Mouse (Mus musculus): Measurements from ENCODE around the gene B4gat1. TPM values are rescaled to one million over a fixed set of nuclear protein-coding genes. Genes with fewer than 3 reads are reported as not detected.

B4gat1 gene
- polyA plus RNA-seq, 1 experiment from 2014 or later, result 36.2 TPM

DNA sequence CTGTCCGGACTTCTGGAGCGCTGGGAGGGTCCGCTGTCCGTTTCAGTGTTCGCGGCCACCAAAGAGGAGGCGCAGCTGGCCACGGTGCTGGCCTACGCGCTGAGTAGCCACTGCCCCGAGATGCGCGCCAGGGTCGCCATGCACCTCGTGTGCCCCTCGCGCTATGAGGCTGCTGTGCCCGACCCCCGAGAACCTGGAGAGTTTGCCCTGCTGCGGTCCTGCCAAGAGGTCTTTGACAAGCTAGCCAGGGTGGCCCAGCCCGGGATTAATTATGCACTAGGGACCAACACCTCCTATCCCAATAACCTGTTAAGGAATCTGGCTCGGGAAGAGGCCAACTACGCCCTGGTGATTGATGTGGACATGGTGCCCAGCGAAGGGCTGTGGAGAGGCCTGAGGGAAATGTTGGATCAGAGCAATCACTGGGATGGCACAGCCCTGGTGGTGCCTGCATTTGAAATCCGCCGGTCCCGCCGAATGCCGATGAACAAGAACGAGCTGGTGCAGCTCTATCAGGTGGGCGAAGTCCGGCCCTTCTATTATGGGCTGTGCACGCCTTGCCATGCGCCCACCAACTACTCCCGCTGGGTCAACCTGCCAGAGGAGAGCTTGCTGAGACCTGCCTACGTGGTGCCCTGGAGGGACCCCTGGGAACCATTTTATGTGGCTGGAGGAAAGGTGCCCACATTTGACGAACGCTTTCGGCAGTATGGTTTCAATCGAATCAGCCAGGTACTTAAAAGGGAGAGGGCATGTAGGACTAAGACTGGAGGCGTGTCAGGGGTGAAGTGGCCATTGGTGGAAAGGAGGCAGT, 882 bp downstream of the B4gat1 start:
- no peaks in the 10 kb centered on the region for H3K9me3 ChIP-seq
- peak overlapping the region; percentile 92 for H3K4me3 ChIP-seq
- peaks cover 20% of the 10 kb centered on the region for H3K36me3 ChIP-seq (replicated peaks)
- WGBS, result 13% methylated on average over 41 of the region's 41 CpGs
- peaks cover 57% of the 10 kb centered on the region for H3K4me1 ChIP-seq
- DNase-seq (ENCODE audit: extremely low spot score, low spot score), result no peak
- H3K27me3 ChIP-seq (ENCODE audit: poor library complexity, severe bottlenecking), result peaks cover 11% of the 10 kb centered on the region
- peak overlapping the region; percentile 94 for H3K27ac ChIP-seq

GRCm38 (mm10) chr19:5040862-5041523, 2.4 kb downstream of the B4gat1 start, which contains the start of gene Brms1:
Gene Brms1, plus strand, starts transcription at chr19:5041354.
- DNase-seq (ENCODE audit: extremely low spot score, low spot score), result peak; percentile 94
- H3K27me3 ChIP-seq (ENCODE audit: poor library complexity, severe bottlenecking), result peaks cover 11% of the 10 kb centered on the region
- WGBS, result 10% methylated on average over 40 of the region's 40 CpGs
- peaks cover 32% of the 10 kb centered on the region for H3K36me3 ChIP-seq (replicated peaks)
- H3K27ac ChIP-seq, result peak within 1 kb of the TSS; percentile 84
- H3K4me1 ChIP-seq, result peaks cover 56% of the 10 kb centered on the region
- no peaks in the 10 kb centered on the region for H3K9me3 ChIP-seq
- peak within 1 kb of the TSS; percentile 92 for H3K4me3 ChIP-seq

GRCm38 (mm10) chr19:5041588-5041987, 3.0 kb downstream of the B4gat1 start:
- 3% methylated on average over 16 of the region's 16 CpGs for WGBS
- DNase-seq (ENCODE audit: extremely low spot score, low spot score), result no peak
- Histone ChIP-seq H3K36me3 (replicated peaks) (peaks cover 38% of the 10 kb centered on the region), H3K27me3 (ENCODE audit: poor library complexity, severe bottlenecking) (peaks cover 11% of the 10 kb centered on the region), H3K4me1 (peaks cover 53% of the 10 kb centered on the region), H3K4me3 (peak overlapping the region; percentile 92), H3K27ac (peak overlapping the region; percentile 84), H3K9me3 (no peaks in the 10 kb centered on the region)

DNA sequence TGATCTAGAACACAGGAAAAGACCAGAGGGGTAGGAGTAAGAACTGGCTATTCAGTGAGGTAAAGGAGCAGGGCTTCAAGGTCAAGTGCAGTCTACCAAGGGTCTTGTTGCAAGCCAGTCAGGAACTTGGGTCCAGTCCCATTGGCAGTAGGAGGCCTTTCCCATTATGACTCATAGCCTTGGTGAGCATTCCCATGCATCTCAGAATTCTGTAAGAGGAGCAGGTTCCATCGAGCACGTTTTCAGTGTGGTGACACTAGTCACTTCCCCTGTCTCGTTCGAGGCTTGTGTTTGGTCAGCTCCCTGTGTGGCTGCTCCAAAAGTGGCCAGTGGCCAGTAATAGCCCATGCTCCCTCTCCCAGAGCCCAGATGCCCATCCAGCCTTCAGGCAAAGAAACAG, 6.9 kb downstream of the B4gat1 start:
- DNase-seq (ENCODE audit: extremely low spot score, low spot score), result no peak
- 79% methylated on average over 4 of the region's 4 CpGs for WGBS
- no peak overlapping the region for H3K27ac ChIP-seq
- no peak overlapping the region for H3K4me3 ChIP-seq
- H3K4me1 ChIP-seq, result peaks cover 39% of the 10 kb centered on the region
- H3K27me3 ChIP-seq (ENCODE audit: poor library complexity, severe bottlenecking), result peaks cover 7% of the 10 kb centered on the region
- peaks cover 71% of the 10 kb centered on the region for H3K36me3 ChIP-seq (replicated peaks)
- H3K9me3 ChIP-seq, result no peaks in the 10 kb centered on the region

GRCm38 (mm10) chr19:5048138-5049056, 9.8 kb downstream of the B4gat1 start:
- DNase-seq (ENCODE audit: extremely low spot score, low spot score), result no peak
- Histone ChIP-seq H3K9me3 (no peaks in the 10 kb centered on the region), H3K36me3 (replicated peaks) (peaks cover 63% of the 10 kb centered on the region), H3K4me3 (no peak overlapping the region), H3K27me3 (ENCODE audit: poor library complexity, severe bottlenecking) (peaks cover 35% of the 10 kb centered on the region), H3K27ac (no peak overlapping the region; the same call in 1 of the 2 replicates), H3K4me1 (peaks cover 39% of the 10 kb centered on the region)
- 86% methylated on average over 14 of the region's 14 CpGs for WGBS

DNA sequence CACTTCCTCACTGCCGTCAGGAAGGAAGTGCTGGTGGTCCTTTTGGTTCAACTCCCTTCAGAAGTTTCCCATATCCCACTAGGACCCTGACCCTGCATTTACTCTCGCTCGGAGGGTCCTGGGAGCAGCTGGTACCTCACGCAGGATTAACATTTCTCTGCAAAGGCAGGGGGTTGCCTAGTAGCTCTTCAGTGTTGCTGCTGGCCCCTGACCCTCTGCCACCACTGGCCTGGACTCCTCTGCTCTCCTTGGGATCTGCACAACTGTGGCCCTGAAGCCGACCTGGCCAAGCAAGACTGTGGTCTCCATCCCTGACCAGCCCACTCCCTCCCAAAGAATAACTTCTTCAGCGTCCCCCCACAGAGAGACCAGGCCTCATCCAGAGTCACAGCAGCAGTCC, 10.7 kb downstream of the B4gat1 start:
- Histone ChIP-seq H3K27me3 (ENCODE audit: poor library complexity, severe bottlenecking) (peaks cover 42% of the 10 kb centered on the region), H3K4me3 (no peak overlapping the region)

GRCm38 (mm10) chr19:5050047-5050905, 11.7 kb downstream of the B4gat1 start, which contains the start of gene Rin1:
Gene Rin1, plus strand, starts transcription at chr19:5050481.
- peak; percentile 66 for DNase-seq (ENCODE audit: extremely low spot score, low spot score)
- H3K27ac ChIP-seq, result peak within 1 kb of the TSS; percentile 69
- no peaks in the 10 kb centered on the region for H3K9me3 ChIP-seq
- H3K4me3 ChIP-seq, result peak within 1 kb of the TSS; percentile 37
- 15% methylated on average over 14 of the region's 14 CpGs for WGBS
- peaks cover 46% of the 10 kb centered on the region for H3K27me3 ChIP-seq (ENCODE audit: poor library complexity, severe bottlenecking)
- peaks cover 46% of the 10 kb centered on the region for H3K36me3 ChIP-seq (replicated peaks)
- peaks cover 43% of the 10 kb centered on the region for H3K4me1 ChIP-seq

More for the DNA sequence above, 10.7 kb downstream of the B4gat1 start:
- H3K9me3 ChIP-seq, result no peaks in the 10 kb centered on the region
- no peak overlapping the region for H3K27ac ChIP-seq
- peaks cover 53% of the 10 kb centered on the region for H3K36me3 ChIP-seq (replicated peaks)
- no peak for DNase-seq (ENCODE audit: extremely low spot score, low spot score)
- WGBS, result 72% methylated on average over 6 of the region's 6 CpGs
- peaks cover 43% of the 10 kb centered on the region for H3K4me1 ChIP-seq

DNA sequence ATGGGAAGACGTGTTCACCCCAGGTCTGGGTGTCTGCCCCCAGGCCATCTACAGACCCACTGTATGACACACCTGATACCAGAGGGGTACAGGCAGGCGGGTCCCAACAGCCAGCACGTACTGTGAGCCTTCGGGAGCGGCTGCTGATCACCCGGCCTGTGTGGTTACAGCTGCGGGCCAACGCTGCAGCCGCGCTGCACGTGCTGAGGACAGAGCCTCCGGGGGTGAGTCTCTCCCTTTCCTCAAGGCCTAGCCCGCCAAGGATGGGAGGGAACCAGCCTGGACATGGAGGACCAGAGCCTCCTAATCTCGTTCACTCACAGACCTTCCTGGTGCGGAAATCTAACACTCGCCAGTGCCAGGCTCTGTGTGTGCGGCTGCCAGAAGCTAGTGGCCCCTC, 12.4 kb downstream of the B4gat1 start:
- peak overlapping the region; percentile 69 for H3K27ac ChIP-seq
- no peak for DNase-seq (ENCODE audit: extremely low spot score, low spot score)
- H3K4me3 ChIP-seq, result peak overlapping the region; percentile 37
- H3K4me1 ChIP-seq, result peaks cover 44% of the 10 kb centered on the region
- H3K36me3 ChIP-seq (replicated peaks), result peaks cover 39% of the 10 kb centered on the region
- H3K27me3 ChIP-seq (ENCODE audit: poor library complexity, severe bottlenecking), result peaks cover 46% of the 10 kb centered on the region
- no peaks in the 10 kb centered on the region for H3K9me3 ChIP-seq
- WGBS, result 8% methylated on average over 17 of the region's 17 CpGs

DNA sequence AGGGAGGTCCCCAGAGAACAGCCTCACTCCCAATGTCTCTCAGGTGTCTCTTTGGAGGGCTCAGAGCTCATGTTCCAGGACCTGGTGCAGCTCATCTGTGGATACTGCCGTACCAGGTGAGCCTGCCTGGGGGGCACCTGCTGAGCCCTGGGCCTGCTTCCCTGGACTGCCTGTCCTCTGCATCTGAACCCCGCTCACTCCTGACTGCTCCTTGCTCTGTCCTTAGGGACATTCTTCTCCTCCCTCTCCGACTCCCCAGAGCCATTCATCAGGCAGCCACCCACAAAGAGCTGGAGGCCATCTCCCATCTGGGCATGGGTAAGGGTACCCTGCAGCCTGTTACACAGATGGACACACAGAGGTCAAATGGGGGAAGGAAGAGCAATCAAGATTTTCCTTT, 12.9 kb downstream of the B4gat1 start:
- 30% methylated on average over 3 of the region's 3 CpGs for WGBS
- H3K9me3 ChIP-seq, result no peaks in the 10 kb centered on the region
- peaks cover 46% of the 10 kb centered on the region for H3K27me3 ChIP-seq (ENCODE audit: poor library complexity, severe bottlenecking)
- peak overlapping the region; percentile 69 for H3K27ac ChIP-seq
- peaks cover 49% of the 10 kb centered on the region for H3K4me1 ChIP-seq
- H3K36me3 ChIP-seq (replicated peaks), result peaks cover 34% of the 10 kb centered on the region
- DNase-seq (ENCODE audit: extremely low spot score, low spot score), result no peak
- H3K4me3 ChIP-seq, result peak overlapping the region; percentile 37

GRCm38 (mm10) chr19:5052166-5052822, 13.7 kb downstream of the B4gat1 start:
- 32% methylated on average over 25 of the region's 25 CpGs for WGBS
- Histone ChIP-seq H3K27me3 (ENCODE audit: poor library complexity, severe bottlenecking) (peaks cover 46% of the 10 kb centered on the region), H3K4me3 (peak overlapping the region; percentile 15; the same call in 1 of the 2 replicates), H3K27ac (peak overlapping the region; percentile 40; the same call in 1 of the 2 replicates), H3K9me3 (no peaks in the 10 kb centered on the region), H3K36me3 (replicated peaks) (peaks cover 26% of the 10 kb centered on the region), H3K4me1 (peaks cover 55% of the 10 kb centered on the region)
- no peak for DNase-seq (ENCODE audit: extremely low spot score, low spot score)

DNA sequence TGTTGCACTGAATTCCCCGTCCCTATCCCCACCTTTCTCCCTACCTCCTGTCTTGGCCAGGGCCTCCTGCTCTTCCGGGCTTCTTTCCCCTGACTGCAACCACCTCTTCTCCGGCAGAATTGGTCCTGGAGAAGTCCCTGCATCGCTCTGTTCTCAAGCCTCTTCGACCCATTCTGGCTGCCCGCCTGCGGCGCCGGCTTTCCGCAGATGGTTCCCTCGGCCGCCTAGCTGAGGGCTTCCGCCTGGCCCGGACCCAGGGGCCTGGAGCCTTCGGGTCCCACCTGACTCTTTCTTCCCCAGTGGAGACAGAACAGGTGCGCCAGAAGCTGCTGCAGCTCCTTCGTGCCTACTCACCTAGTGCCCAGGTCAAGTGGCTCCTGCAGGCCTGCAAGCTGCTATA, 14.2 kb downstream of the B4gat1 start:
- no peak for DNase-seq (ENCODE audit: extremely low spot score, low spot score)
- Histone ChIP-seq H3K4me3 (no peak overlapping the region), H3K36me3 (replicated peaks) (peaks cover 21% of the 10 kb centered on the region), H3K27ac (0 out of 2 replicates have a peak overlapping the region, but pooled peaks have one; percentile 40), H3K27me3 (ENCODE audit: poor library complexity, severe bottlenecking) (peaks cover 49% of the 10 kb centered on the region), H3K9me3 (no peaks in the 10 kb centered on the region), H3K4me1 (peaks cover 58% of the 10 kb centered on the region)
- 59% methylated on average over 17 of the region's 17 CpGs for WGBS

Measured in forebrain, embryonic 10.5 days (tissue).